Mouse (Mus musculus) megakaryocyte, embryonic 14.5 days (primary cell): ENCODE measurements at regions not wholly inside any gene's neighbourhood (a gene's known extent, or its start where the extent isn't known, plus 50 kb on each side); places are given as distances from the start of the nearest gene placed in this dataset.

Experiments used
- FLI1 ChIP-seq: IDR thresholded peaks from 2 replicates; pipeline ENCODE4 v1.6.1; 2012; ENCODE audit warnings: low read length, inconsistent platforms, mixed read lengths
- GATA1 ChIP-seq: IDR thresholded peaks from 3 replicates; pipeline ENCODE4 v1.6.1; 2012; ENCODE audit warnings: mixed read lengths, low read length, inconsistent platforms, borderline replicate concordance

GRCm38 (mm10) chr10:98292140-98292539 is 565.6 kb upstream of the C030005K15Rik start:
- TF ChIP-seq GATA1 (no peak), FLI1 (no peak)
